Mouse (Mus musculus): ENCODE results near the gene Stxbp2.

DNA sequence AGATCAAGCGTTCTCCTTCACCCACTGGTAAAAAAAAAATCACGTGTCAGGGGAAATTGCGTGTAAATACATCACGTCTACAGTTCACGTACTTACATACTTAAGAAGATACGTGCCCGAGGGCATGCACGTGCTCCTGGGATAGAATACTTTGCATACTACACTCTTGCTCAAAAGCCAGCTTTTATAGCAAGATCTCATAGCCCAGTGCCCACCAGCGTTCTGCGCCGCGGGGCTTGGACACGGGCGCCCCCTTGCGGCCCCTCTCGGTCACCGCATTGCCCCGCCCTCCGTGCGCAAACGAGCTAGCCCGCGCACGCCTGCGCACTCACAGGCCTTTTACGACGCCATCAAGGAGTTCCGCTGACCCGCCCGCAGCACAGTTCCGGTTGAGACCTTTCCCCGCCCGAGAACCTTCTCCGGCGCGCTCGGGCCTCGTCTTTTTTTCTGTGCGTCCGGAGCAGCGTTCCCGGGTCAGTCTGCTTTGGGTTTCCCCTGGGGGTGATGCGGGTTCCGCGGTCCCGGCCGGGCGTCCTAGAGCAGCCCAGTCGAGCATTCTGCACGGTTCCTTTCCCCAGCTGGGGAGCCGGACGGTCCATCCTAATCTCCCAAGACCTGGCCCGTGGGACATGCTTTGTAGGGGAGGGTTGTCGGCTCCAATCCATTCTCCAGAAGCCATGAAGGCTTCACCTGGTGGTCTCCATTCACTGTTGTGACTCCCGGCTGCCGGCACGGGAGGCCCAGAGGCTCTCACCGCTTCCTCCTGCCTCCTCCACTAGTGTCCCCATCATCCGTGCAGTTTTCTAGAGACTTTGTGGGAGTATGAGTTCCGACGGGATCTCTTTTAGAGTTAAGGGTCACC is 45.6 kb downstream of the Stxbp2 start, which contains the start of gene Trappc5:
- TF ChIP-seq POLR2A (IDR thresholded peaks at IDR 0.05; ENCODE audit: borderline replicate concordance, low read depth, low read length) (no peak), CTCF (IDR thresholded peaks at IDR 0.05; ENCODE audit: low read depth, low read length) (peak; percentile 78)
